Mouse (Mus musculus): ENCODE data around the gene Scn8a.

Scn8a gene

GRCm38 (mm10) chr15:101039651-101040050, 170.0 kb downstream of the Scn8a start:
- DNase-seq (ENCODE audit: low spot score in 2 of 2), result no peak

DNA sequence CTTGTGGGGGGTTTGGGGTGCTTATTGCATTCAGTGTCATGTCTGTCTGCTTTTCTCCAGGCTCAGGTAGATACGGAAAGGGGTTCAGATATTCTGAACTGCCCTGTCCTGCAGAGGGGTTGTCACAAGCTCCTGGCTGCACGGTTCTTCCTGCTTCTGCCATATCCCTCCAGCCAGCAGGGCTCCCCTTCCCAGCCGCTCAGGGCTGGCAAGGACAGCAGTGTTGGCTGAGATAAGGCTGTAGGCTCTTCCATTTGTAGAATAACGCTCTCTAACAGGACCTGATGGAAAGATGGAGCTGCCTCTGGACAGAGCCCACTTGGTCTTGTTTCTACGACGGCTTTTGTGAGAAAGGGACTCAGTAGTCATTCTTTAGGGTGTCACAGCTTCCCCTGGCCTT, 172.3 kb downstream of the Scn8a start:
- no peak for DNase-seq (ENCODE audit: low spot score in 2 of 2)

DNA sequence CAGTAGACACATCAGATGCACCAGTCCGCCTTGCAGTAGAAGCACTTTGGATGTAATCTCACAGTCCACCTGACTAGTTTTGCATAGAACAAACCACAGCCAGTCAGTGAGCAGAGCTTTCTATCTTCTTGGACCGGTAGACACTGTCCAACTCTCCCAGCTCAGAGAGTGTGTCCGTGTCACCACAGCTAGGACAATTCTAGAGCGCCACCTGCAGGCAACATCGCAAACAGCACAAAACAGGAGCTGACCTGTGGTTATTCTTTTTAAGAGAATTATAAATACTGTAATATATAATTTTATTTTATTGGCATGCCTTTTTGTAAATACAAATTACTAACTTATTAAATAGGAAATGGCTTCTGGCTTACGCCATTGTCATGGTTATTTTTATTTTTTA, 173.0 kb downstream of the Scn8a start:
- DNase-seq (ENCODE audit: low spot score in 2 of 2), result peak in 1 of 2 experiments; percentile 25

DNA sequence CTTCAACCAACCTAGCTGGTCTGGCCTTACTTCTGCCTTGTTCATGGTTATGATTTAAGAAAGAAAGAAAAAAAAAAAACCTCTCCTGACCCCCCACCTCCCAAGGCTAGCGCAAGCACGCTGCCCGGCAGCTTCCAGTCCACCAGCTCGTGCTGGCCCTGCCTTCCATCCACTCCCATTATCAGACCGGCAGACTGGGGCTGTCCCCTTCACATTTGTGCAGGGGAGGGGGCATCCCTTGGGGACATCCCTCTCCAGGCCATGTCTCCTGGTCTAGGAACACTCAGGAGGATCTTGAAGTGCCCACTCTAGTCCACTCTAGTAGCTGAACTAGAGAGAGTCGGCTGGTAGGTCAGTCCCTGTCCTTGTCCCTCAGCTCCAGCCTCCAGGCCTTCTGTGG, 174.9 kb downstream of the Scn8a start:
- DNase-seq (ENCODE audit: low spot score in 2 of 2), result no peak

DNA sequence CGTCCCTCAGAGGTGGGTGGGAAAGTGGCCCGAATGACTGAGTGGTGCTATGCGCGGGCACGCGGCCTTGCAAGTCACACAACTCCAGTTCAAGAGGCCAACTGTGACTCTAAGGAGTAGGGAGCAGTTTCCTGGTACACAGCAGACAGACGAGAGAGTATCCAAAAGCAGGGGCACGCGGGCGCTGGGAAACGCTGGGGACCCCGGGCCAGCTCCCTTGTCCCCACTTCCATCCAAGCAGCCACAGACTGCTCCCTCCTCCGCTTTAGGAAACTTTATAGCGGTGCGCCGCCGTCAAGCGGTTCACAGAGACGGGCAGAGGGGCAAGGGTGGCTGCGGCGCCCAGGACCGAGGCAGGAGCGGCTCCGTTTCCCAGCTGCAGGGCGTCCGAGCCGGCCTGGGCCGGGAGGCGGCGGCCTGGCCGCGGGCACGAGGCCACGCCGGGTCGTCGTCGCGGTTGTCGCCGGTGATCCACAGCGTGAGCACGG, 176.4 kb downstream of the Scn8a start:
- no peak for DNase-seq (ENCODE audit: low spot score in 2 of 2)

GRCm38 (mm10) chr15:101046527-101047193, 177.0 kb downstream of the Scn8a start:
- no peak for DNase-seq (ENCODE audit: low spot score in 2 of 2)

GRCm38 (mm10) chr15:101047194-101047555, 177.5 kb downstream of the Scn8a start, which contains the start of gene Gm47841:
Gene Gm47841, minus strand, starts transcription at chr15:101047397.
- no peak for DNase-seq (ENCODE audit: low spot score in 2 of 2)

GRCm38 (mm10) chr15:101048338-101048896, 178.8 kb downstream of the Scn8a start:
- no peak for DNase-seq (ENCODE audit: low spot score in 2 of 2)

DNA sequence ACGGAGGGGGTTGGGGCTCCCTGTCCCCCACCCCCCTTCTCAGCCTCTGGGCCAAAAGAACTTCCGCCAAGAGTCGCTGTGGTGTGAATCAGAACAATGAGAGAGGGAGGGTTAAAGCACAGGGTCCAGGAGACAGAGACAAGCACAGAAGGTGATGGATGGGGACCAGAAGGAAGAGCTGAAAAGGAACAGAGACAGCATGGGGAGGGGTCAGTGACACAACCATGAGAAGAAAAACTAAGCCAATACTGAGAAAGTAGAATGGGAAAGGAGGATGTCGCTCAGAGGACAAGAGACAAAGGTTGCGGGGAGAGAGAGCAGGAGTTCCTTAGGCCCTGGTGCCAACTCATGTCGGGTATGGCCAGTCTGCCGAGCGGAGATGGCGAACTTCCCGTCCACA, 182.2 kb downstream of the Scn8a start:
- DNase-seq (ENCODE audit: low spot score in 2 of 2), result no peak

DNA sequence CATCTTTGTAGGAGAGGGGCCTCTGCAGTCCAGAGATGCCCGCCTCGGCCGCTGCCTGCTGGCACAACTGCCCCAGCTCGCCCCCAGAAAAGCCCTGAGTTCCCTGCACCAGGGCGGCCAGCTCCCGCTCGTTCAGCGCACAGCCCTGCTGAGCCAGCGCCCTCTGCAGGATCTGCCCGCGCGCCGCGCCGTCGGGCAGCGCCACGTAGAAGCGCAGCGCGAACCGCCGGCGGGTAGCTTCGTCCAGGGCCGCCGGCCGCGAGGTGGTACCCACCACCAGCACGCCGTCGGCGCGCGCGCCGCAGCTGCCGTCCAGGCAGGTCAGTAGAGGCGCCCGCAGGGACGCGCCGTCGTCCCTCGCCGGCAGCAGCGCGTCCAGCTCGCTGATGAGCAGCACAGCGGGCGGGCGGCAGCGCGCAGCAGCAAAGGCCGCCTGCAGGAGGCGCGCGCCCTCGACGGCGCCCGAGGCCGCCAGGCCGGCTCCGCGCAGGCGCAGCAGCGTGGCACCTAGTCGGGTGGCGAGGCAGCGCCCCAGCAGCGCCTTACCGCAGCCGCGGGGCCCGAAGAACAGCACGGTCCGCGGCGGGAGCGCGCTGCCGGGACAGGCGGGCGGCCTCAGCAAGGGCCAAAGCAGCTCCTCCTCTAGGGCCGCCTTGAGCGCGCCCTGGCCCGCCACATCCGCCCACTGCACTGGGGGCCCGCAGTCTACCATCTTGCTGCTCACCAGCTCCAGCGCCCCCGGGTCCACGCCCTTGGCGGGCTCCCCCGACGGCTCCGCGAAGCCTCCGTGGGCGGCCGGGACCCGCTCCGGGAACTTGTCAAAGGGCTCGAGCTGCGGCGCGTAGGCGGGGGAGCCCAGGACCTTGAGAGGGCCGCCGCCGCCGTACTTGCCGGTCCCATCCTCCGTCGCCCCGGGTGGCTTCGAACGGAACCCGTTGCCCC, 183.2 kb downstream of the Scn8a start:
- no peak for DNase-seq (ENCODE audit: low spot score in 2 of 2)

GRCm38 (mm10) chr15:101053832-101054459, 184.3 kb downstream of the Scn8a start:
- no peak for DNase-seq (ENCODE audit: low spot score in 2 of 2)

DNA sequence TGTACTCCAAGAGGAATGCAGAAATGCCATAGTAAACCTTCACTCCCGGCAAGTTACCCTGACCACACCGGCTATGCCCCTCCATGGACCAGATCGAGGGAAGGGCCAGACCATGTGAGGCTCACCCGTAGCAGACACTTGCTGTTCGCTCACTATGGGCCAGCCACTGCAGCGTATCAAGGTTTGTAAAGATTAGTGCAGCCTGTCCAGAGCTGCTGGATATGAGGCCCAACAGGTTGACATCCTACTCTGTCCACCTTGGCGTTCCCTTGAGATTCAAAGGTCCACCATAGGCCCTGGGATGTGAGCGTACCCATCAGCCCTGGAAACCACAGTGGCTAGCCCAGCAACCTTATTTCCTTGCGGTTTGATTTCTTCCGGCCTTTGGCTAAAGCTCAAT, 184.9 kb downstream of the Scn8a start:
- DNase-seq (ENCODE audit: low spot score in 2 of 2), result no peak

GRCm38 (mm10) chr15:101056225-101056624, 186.6 kb downstream of the Scn8a start:
- DNase-seq (ENCODE audit: low spot score in 2 of 2), result no peak

- no peak for DNase-seq (ENCODE audit: low spot score in 2 of 2)
Measured at GRCm38 (mm10) chr15:101059570-101060279, 190.1 kb downstream of the Scn8a start.

GRCm38 (mm10) chr15:101060280-101060852, 190.7 kb downstream of the Scn8a start:
- no peak for DNase-seq (ENCODE audit: low spot score in 2 of 2)

DNA sequence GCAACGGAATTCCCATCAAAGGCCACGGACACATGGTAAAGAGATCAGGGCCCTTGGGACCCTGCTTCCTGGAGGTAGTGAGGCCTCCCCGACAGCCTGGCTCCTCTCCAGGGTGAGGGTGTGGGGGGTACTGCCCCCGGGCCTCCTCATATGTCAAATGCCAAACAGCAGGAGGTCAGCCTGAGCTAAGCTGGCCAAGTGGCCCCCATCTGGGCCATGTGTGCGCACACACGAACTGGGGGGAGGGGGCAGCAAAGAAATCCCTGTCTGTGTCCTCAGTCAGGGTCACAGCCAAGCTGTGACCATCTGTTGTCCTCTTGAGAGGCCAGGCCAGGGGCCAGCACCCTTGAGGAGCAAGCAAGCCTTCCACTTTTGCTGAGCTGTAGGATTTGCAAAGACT, 195.4 kb downstream of the Scn8a start:
- DNase-seq (ENCODE audit: low spot score in 2 of 2), result no peak

- no peak for DNase-seq (ENCODE audit: low spot score in 2 of 2)
Measured at GRCm38 (mm10) chr15:101066364-101066847, 196.7 kb downstream of the Scn8a start.

DNA sequence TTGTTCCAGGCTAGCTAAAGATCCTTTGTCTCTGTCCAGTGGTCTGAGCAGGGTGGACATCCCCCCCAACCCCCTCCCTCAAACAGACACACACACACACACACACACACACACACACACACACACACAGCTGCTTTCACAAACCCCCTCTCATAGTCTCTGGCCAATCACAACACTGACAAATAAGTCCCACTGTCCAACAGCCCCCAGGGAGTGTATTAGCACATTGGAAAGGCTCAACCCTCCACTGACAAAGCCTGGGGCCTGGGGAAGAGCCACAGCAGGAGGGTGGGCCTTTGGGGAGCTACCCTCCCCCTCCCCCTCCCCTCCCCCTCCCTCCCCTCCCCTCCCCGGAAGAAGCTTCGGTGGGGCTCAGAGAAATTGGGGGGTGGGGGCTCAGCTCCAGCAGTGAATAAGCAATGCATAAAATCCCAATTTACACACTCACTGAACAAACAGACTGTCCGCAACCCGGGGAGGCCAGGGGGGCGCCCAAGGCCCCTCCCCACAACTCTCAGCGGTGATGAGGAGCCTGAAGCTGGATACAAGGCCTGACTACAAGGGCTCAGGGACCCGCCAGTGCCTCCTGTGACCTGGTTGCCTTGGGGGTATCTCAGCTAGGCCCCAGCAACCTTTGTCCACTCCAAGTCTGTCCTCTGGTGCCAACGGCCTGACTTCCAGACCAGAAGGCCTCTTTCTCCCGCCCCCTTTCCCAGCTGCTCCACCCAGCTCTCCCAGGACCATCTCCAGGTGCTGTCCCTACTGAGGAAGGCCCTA, 197.4 kb downstream of the Scn8a start:
- no peak for DNase-seq (ENCODE audit: low spot score in 2 of 2)

DNA sequence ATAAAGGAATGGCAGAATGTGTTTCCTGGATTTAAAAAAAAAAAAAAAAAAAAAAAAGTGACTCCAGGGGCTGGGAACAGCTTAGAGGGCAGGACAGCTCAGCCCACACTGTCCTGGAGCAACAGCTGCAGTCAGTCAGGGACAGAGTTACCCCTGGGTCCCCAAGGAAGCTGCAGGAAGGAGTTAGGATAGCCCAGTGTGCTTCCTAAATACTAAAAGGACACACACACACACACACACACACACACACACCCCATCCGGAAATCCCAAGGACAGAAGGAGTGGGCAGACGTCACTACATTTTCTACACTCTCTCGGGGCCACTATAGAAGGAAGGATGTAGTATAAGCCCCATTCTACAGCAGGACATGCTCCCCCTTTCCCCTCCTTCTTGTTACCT, 198.4 kb downstream of the Scn8a start:
- no peak for DNase-seq (ENCODE audit: low spot score in 2 of 2)

- no peak for DNase-seq (ENCODE audit: low spot score in 2 of 2)
Measured at GRCm38 (mm10) chr15:101068671-101069070, 199.0 kb downstream of the Scn8a start.
